Mouse (Mus musculus): ENCODE measurements at regions not wholly inside any gene's neighbourhood (a gene's known extent, or its start where the extent isn't known, plus 50 kb on each side); places are given as distances from the start of the nearest gene placed in this dataset.

GRCm38 (mm10) chr17:87549568-87549967, 86.2 kb upstream of the Epcam start:
- no peak for TF ChIP-seq HCFC1 (IDR thresholded peaks at IDR 0.05; ENCODE audit: borderline replicate concordance, insufficient read depth, low read length)
- no peak for TF ChIP-seq ZNF384 (IDR thresholded peaks at IDR 0.05; ENCODE audit: low read depth, low read length)

Data from ES-E14 (cell line).